Mouse (Mus musculus): ENCODE measurements around the gene Bcat1.

Bcat1 gene

GRCm38 (mm10) chr6:145075548-145076224, at the start of gene Bcat1:
Gene Bcat1, minus strand, starts transcription at chr6:145076184.
- peak; percentile 84 for DNase-seq (ENCODE audit: low read depth, low spot score)

- no peak for DNase-seq (ENCODE audit: low read depth, low spot score)
These were observed 49.7 kb upstream of the Bcat1 start for GRCm38 (mm10) chr6:145125591-145126113.

- DNase-seq (ENCODE audit: low read depth, low spot score): no peak
These were observed 48.6 kb upstream of the Bcat1 start for GRCm38 (mm10) chr6:145124621-145125020.

DNA sequence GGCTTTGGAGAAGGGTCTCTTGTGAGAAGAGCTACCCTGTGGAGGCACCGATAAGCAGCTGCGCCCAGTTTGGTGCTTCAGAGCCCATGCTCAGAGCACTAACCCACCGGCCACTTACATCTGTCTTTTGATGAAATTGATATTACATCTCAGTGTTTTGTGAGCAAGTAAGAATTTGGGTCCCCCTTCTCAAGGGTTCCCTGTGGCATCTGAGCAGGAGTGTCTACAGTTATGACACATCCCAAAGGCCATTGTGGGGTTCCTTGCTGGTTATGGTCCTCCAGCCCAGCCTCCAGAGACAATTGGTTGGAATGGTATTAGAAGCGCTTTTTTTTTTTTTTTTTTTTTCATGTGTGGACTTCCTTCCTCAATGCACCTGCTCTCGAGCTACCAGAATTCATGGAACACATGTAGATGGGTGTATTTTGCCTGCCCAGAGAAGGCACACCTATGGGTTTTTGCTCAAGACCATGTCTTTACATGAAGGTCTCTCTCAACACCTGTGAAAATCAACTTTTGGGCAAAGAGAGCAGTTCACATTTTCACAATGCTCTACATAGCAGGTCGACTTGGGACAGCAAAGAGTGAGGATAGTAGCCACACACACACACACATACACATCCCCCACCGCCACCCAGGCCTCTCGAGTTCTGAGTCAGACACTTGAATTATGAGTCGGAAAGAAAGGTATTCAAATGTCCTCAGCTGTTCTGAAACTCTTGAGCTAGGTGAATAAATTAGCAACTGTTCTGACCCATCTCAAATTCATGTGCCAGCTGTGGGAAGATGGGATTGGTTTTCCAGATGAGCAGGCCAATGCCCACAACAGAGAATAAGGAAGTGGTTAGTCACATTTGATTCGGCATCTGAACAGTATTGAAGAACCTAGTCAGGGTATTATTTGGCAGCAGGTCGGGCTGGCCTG, 47.4 kb upstream of the Bcat1 start:
- DNase-seq (ENCODE audit: low read depth, low spot score): peak; percentile 24

GRCm38 (mm10) chr6:145122423-145123059, 46.6 kb upstream of the Bcat1 start:
- DNase-seq (ENCODE audit: low read depth, low spot score): no peak

- DNase-seq (ENCODE audit: low read depth, low spot score): no peak
These were observed 45.8 kb upstream of the Bcat1 start for GRCm38 (mm10) chr6:145121590-145122420.

DNA sequence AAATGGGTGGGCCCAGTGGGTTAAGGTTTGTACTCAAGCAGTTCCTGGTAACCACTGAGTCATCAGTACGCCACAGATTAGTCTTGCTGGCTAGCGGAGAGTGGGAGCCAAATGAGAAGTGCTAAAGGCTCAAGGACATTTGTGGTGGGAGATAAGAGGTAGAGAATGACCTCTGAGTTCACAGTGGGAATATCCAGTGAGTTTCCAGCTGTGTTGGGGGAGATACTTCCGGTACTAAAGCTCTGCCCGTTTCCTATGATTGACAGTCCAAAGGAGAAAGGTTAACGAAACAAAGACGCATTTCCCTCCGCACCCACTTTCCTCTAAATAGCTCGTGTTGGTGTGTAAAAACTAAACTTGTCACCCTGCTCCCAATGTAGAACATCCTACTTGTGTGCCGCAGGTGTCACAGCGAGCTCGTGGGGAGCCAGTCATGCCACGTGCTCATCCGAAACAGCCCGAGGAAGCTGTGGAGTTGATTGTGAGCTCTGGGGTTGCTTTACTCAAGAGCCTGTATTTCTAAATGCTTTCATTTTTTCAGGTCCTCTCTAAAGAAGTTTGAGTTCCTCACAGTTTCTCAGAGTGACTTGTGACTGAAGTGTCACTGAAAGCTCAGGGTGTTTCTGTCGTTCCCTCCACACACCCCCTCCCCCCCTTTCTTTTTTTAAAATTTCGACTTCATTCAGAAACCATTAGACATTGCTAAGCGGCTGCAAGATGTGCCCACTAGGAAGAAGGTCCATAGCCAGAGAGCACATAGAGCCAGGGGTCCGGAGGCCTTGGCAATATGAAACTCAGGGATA, 45.0 kb upstream of the Bcat1 start:
- DNase-seq (ENCODE audit: low read depth, low spot score): peak; percentile 53

DNA sequence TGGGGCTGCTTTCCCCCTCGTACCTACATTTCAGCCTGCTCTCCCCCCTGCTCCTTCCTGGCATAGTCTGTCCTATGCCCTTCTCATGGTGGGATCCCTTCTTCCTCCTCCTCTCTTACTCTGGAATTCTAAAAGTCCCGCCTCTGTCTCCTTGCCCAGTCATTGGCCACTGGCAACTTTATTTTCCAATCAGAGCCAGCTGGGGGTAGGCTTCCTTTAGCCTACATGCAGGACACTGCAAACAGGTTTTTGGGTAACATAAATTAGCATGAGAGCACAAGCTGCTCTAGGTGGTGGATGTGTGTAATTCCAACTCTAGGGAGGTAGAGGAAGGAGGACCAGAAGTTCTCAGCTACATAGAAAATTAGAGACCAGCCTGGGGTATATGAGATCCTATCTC, 44.1 kb upstream of the Bcat1 start:
- DNase-seq (ENCODE audit: low read depth, low spot score): no peak

- no peak for DNase-seq (ENCODE audit: low read depth, low spot score)
These were observed 40.2 kb upstream of the Bcat1 start for GRCm38 (mm10) chr6:145116098-145116672.

- DNase-seq (ENCODE audit: low read depth, low spot score): no peak
These were observed 39.6 kb upstream of the Bcat1 start, which contains the start of gene Lrmp for GRCm38 (mm10) chr6:145115476-145116097. Gene Lrmp, plus strand, starts transcription at chr6:145115653.

- peak; percentile 51 for DNase-seq (ENCODE audit: low read depth, low spot score)
These were observed 38.6 kb upstream of the Bcat1 start for GRCm38 (mm10) chr6:145114561-145114960.

DNA sequence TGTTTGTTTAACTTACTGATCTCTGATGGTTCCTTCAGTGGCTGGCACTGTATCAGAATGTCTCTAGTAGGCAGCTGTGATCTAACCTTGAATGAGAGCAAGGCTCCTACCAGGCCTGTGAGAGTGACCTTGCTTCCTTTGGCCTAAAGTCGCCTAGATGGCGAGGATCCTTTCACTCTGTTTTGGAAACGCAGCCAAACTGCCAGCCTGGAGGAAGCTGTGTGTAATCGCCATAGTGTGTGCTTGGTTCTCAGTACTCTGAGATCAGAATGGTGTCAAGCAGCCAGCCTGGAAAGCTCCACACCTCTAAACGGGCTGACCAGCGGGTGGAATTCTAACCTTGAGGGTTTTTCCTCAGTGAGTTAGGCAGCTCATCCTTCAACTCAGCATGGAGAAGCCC, 36.9 kb upstream of the Bcat1 start:
- peak; percentile 23 for DNase-seq (ENCODE audit: low read depth, low spot score)

GRCm38 (mm10) chr6:145110786-145111185, 34.8 kb upstream of the Bcat1 start:
- peak; percentile 79 for DNase-seq (ENCODE audit: low read depth, low spot score)

- no peak for DNase-seq (ENCODE audit: low read depth, low spot score)
These were observed 30.3 kb upstream of the Bcat1 start for GRCm38 (mm10) chr6:145106163-145106842.

GRCm38 (mm10) chr6:145105439-145105838, 29.5 kb upstream of the Bcat1 start:
- DNase-seq (ENCODE audit: low read depth, low spot score): no peak

GRCm38 (mm10) chr6:145104241-145104939, 28.4 kb upstream of the Bcat1 start:
- DNase-seq (ENCODE audit: low read depth, low spot score): peak; percentile 71

- no peak for DNase-seq (ENCODE audit: low read depth, low spot score)
These were observed 24.9 kb upstream of the Bcat1 start for GRCm38 (mm10) chr6:145100923-145101322.

- no peak for DNase-seq (ENCODE audit: low read depth, low spot score)
These were observed 18.4 kb upstream of the Bcat1 start for GRCm38 (mm10) chr6:145094431-145094830.
